Mouse (Mus musculus): ENCODE data around the gene Znrf1.

DNA sequence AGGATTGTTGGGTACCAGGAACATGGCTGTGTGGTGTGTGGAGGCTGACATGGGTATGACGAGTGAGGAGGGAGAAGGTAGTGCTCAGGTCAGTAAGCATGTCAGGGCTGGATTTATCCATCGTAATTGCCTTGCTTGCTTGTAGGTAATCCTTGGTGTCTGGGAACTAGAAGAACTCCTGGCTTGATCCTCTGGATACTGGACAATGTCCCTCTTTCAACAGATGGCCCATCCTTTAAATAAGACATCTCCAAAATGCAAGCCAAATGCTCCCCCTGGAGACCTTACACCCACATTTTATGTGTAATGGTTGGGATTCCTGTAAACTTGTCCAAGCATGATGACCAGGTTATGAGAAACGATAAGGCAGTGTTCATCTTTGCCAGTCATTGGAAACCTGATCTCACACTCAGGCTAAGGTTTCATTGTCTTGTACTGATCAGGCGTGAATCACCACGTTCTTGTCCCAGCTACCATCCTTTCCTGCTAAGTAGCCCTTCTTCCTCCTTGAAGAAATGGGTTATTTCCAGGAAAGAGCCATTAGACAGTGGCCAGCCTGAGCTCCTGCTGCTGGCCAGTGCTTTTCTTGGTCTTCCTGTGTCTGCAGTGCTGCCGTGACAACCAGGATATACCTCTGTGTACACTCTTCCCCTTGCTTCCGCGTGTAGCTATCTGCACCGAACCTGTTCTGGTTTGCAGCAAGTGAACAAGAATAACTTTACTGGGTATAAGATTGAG, 64.0 kb downstream of the Znrf1 start:
- TF ChIP-seq POLR2A (IDR thresholded peaks at IDR 0.05; ENCODE audit: borderline replicate concordance, low read depth, low read length) (no peak), CTCF (IDR thresholded peaks at IDR 0.05; ENCODE audit: low read depth, low read length) (no peak)

All from bone marrow macrophage, adult 2 months (primary cell).